Mouse (Mus musculus): ENCODE measurements around the gene Cyth1.

DNA sequence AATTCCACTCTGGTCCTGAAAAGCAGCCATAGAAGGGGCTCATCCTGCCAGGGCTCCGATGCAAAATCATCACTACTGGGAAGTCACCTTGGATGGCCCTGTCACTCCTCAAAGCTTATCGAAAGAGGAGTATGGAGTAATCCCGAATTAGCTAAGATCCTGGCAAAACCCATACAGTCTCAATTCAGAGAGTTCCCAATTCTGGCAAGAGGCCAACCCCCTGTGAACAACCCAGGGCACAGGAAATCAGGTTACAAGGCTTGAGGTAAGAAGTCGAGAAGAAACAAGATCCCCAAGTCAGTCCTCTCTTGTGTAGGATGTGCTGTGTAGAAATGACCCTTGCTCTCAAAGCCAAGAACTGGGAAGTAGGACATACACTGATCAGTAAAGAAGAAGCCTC, 5.9 kb downstream of the Cyth1 start:
- TF ChIP-seq GATA1 (IDR thresholded peaks at IDR 0.05; ENCODE audit: low read depth, low read length) (no peak), CTCF (IDR thresholded peaks at IDR 0.05 in 2 of 3, conservative IDR thresholded peaks at IDR 0.05 in 1 of 3; ENCODE audit: control insufficient read depth in 1 of 3, insufficient read depth in 1 of 3, low read depth in 2 of 3, low read length in 3 of 3, poor library complexity in 1 of 3, severe bottlenecking in 1 of 3) (no peak), CHD2 (IDR thresholded peaks at IDR 0.05; ENCODE audit: low read length) (no peak), RAD21 (IDR thresholded peaks at IDR 0.05; ENCODE audit: low read depth, low read length) (no peak), CHD1 (IDR thresholded peaks at IDR 0.05; ENCODE audit: low read depth, low read length) (no peak), ZMIZ1 (IDR thresholded peaks at IDR 0.05; ENCODE audit: low read depth, low read length) (no peak), RCOR1 (IDR thresholded peaks at IDR 0.05; ENCODE audit: low read depth, low read length) (no peak), EP300 (IDR thresholded peaks at IDR 0.05; ENCODE audit: low read depth in 1 of 2, low read length in 2 of 2) (no peak), TBP (IDR thresholded peaks at IDR 0.05; ENCODE audit: low read depth, low read length) (no peak), MAFK (IDR thresholded peaks at IDR 0.05; ENCODE audit: borderline replicate concordance, low read depth, low read length) (no peak), POLR2A (IDR thresholded peaks at IDR 0.05; ENCODE audit: control insufficient read depth in 1 of 2, insufficient read depth in 1 of 2, low read depth in 1 of 2, low read length in 2 of 2, poor library complexity in 1 of 2) (no peak)

Measured in MEL (cell line).